Mouse (Mus musculus) retina, postnatal 1 day (tissue): ENCODE results near the gene Pygb.

Experiments used
- DNase-seq: peaks from one replicate; pipeline ENCODE4 v3.0.0-alpha.2; 2012

Pygb gene

GRCm38 (mm10) chr2:150842049-150842461 lies 55.5 kb downstream of the Pygb start:
- no peak for DNase-seq

- no peak for DNase-seq
Measured at GRCm38 (mm10) chr2:150844798-150845197, 58.3 kb downstream of the Pygb start.

- no peak for DNase-seq
Measured at GRCm38 (mm10) chr2:150847436-150847995, 61.0 kb downstream of the Pygb start.

GRCm38 (mm10) chr2:150851251-150851650 lies 64.7 kb downstream of the Pygb start:
- DNase-seq, result no peak

GRCm38 (mm10) chr2:150855186-150855585 lies 68.7 kb downstream of the Pygb start:
- no peak for DNase-seq

GRCm38 (mm10) chr2:150858724-150859487 lies 72.4 kb downstream of the Pygb start:
- no peak for DNase-seq

- DNase-seq, result no peak
Measured at GRCm38 (mm10) chr2:150859709-150860470, 73.4 kb downstream of the Pygb start.

GRCm38 (mm10) chr2:150861128-150861527 lies 74.6 kb downstream of the Pygb start:
- no peak for DNase-seq

GRCm38 (mm10) chr2:150867021-150867420 lies 80.5 kb downstream of the Pygb start:
- no peak for DNase-seq

- no peak for DNase-seq
Measured at GRCm38 (mm10) chr2:150869446-150869845, 82.9 kb downstream of the Pygb start.

- no peak for DNase-seq
Measured at GRCm38 (mm10) chr2:150874508-150874907, 88.0 kb downstream of the Pygb start.

- no peak for DNase-seq
Measured at GRCm38 (mm10) chr2:150875226-150875625, 88.7 kb downstream of the Pygb start.

- no peak for DNase-seq
Measured at GRCm38 (mm10) chr2:150877561-150877960, 91.0 kb downstream of the Pygb start.
